Mouse (Mus musculus): ENCODE measurements at regions not wholly inside any gene's neighbourhood (a gene's known extent, or its start where the extent isn't known, plus 50 kb on each side); places are given as distances from the start of the nearest gene placed in this dataset.

- TF ChIP-seq POLR2A (IDR thresholded peaks at IDR 0.05; ENCODE audit: borderline replicate concordance, control insufficient read depth, low read depth, low read length) (no peak), CTCF (IDR thresholded peaks at IDR 0.05; ENCODE audit: control insufficient read depth, insufficient read depth, low read length) (no peak)
These were observed 233.9 kb upstream of the Epha4 start for GRCm38 (mm10) chr1:77748483-77749465.
